Mouse (Mus musculus) embryonic facial prominence, embryonic 11.5 days (tissue): ENCODE data around the gene Bcap31. TPM values are rescaled to one million over a fixed set of nuclear protein-coding genes. Genes with fewer than 3 reads are reported as not detected.

ENCODE experiments used
- ATAC-seq: fragments of 200-750 bp; cut with Nextera tagmentation; replicated peaks from 2 replicates; pipeline ENCODE4 v1.8.0; 2017; ENCODE audit warnings: low read depth; ENCODE audit not compliant: insufficient number of reproducible peaks, low FRiP score, low TSS enrichment
- DNase-seq: peaks from one replicate; pipeline ENCODE4 v3.0.0-alpha.2; 2015; ENCODE audit warnings: low spot score
- H3K27ac ChIP-seq: fragments of 300-500 bp; sonication (generic); replicated peaks from 2 replicates; pipeline ENCODE4 v1.5.1; 2014; ENCODE audit warnings: mild to moderate bottlenecking, low read depth, low read length, control low read depth
- H3K27me3 ChIP-seq: fragments of 300-500 bp; sonication (generic); 2 replicates; pipeline ENCODE4 v1.6.1; 2014; ENCODE audit warnings: mild to moderate bottlenecking, low read length, moderate library complexity, mixed read lengths; ENCODE audit not compliant: control insufficient read depth, insufficient read depth
- H3K36me3 ChIP-seq: fragments of 300-500 bp; sonication (generic); replicated peaks from 2 replicates; pipeline ENCODE4 v1.6.1; 2014; ENCODE audit warnings: low read depth, mild to moderate bottlenecking, low read length, moderate library complexity, mixed read lengths; ENCODE audit not compliant: control insufficient read depth, insufficient read depth
- H3K4me1 ChIP-seq: fragments of 300-500 bp; sonication (generic); 2 replicates; pipeline ENCODE4 v1.6.1; 2014; ENCODE audit warnings: low read length, mixed read lengths; ENCODE audit not compliant: control insufficient read depth, insufficient read depth
- H3K4me2 ChIP-seq: fragments of 300-500 bp; sonication (generic); 2 replicates; pipeline ENCODE4 v1.6.1; 2014; ENCODE audit warnings: low read depth, mild to moderate bottlenecking, control low read depth, low read length, moderate library complexity
- H3K4me3 ChIP-seq: fragments of 300-500 bp; sonication (generic); 2 replicates; pipeline ENCODE4 v1.5.1; 2014; ENCODE audit warnings: low read depth, low read length, control low read depth
- H3K9ac ChIP-seq: fragments of 300-500 bp; sonication (generic); replicated peaks from 2 replicates; pipeline ENCODE4 v1.6.1; 2014; ENCODE audit warnings: mild to moderate bottlenecking, control low read depth, low read length
- H3K9me3 ChIP-seq: fragments of 300-500 bp; sonication (generic); replicated peaks from 2 replicates; pipeline ENCODE4 v1.6.1; 2016; ENCODE audit warnings: mild to moderate bottlenecking, low read length, inconsistent platforms, mixed read lengths; ENCODE audit not compliant: control insufficient read depth
- WGBS: fragments of 180-500 bp; shearing (Covaris S2); extraction: QIAGEN DNeasy Blood & Tissue Kit; methylation state at CpG from one replicate; pipeline ENCODE4 v1.1.7; 2014; 5-methylcytosine and 5-hydroxymethylcytosine counted together
- polyA plus RNA-seq: library from polyadenylated mRNA; unstranded; fragments of >200 nt; fragmentation: Nextera tagmentation; extraction: Ambion mirVana; gene quantifications from 2 replicates; pipeline ENCODE4 v1.2.1, GENCODE M21; 2014

Gene Bcap31
- polyA plus RNA-seq, 1 experiment from 2014 or later: 159 TPM

- Histone ChIP-seq H3K4me3 (peak overlapping the region; percentile 40), H3K9me3 (no peaks in the 10 kb centered on the region), H3K27ac (no peak overlapping the region), H3K36me3 (no peaks in the 10 kb centered on the region), H3K4me2 (peak overlapping the region; percentile 87), H3K27me3 (no peaks in the 10 kb centered on the region), H3K9ac (no peak overlapping the region), H3K4me1 (no peaks in the 10 kb centered on the region)
- 63% methylated on average over 13 of the region's 13 CpGs for WGBS
- no peak for ATAC-seq
- no peak for DNase-seq
Measured at GRCm38 (mm10) chrX:73658936-73659574, 56.9 kb downstream of the Bcap31 start.

- no peak overlapping the region for H3K4me2 ChIP-seq
- no peak for ATAC-seq
- WGBS: 52% methylated on average over 6 of the region's 7 CpGs
Measured at GRCm38 (mm10) chrX:73658391-73658790, 57.6 kb downstream of the Bcap31 start.

GRCm38 (mm10) chrX:73655529-73655928 is 60.4 kb downstream of the Bcap31 start:
- WGBS: 75% methylated on average over 3 of the region's 3 CpGs
- Histone ChIP-seq H3K9ac (no peak overlapping the region), H3K9me3 (no peaks in the 10 kb centered on the region), H3K27me3 (no peaks in the 10 kb centered on the region), H3K4me1 (no peaks in the 10 kb centered on the region), H3K27ac (no peak overlapping the region), H3K4me3 (no peak overlapping the region), H3K36me3 (no peaks in the 10 kb centered on the region), H3K4me2 (no peak overlapping the region)
- DNase-seq (peak; percentile 53), ATAC-seq (no peak)

More at GRCm38 (mm10) chrX:73658391-73658790, 57.6 kb downstream of the Bcap31 start:
- Histone ChIP-seq H3K9me3 (no peaks in the 10 kb centered on the region), H3K4me1 (no peaks in the 10 kb centered on the region), H3K36me3 (no peaks in the 10 kb centered on the region), H3K27me3 (no peaks in the 10 kb centered on the region), H3K27ac (no peak overlapping the region), H3K9ac (no peak overlapping the region), H3K4me3 (no peak overlapping the region)
- DNase-seq: no peak

- DNase-seq (peak; percentile 74), ATAC-seq (no peak; the same call in 1 of the 2 replicates)
- Histone ChIP-seq H3K27ac (no peak overlapping the region), H3K9me3 (no peaks in the 10 kb centered on the region), H3K9ac (no peak overlapping the region), H3K36me3 (no peaks in the 10 kb centered on the region), H3K27me3 (no peaks in the 10 kb centered on the region), H3K4me2 (no peak overlapping the region), H3K4me1 (no peaks in the 10 kb centered on the region), H3K4me3 (no peak overlapping the region)
- 16% methylated on average over 6 of the region's 6 CpGs for WGBS
Measured at GRCm38 (mm10) chrX:73654177-73654576, 61.8 kb downstream of the Bcap31 start.

- no peak overlapping the region for H3K27ac ChIP-seq
- no peak for DNase-seq
- no peak for ATAC-seq
- H3K9ac ChIP-seq: no peak overlapping the region
- no peaks in the 10 kb centered on the region for H3K27me3 ChIP-seq
- no peaks in the 10 kb centered on the region for H3K4me1 ChIP-seq
- no peak overlapping the region for H3K4me3 ChIP-seq
- WGBS: 80% methylated on average over 6 of the region's 6 CpGs
- H3K36me3 ChIP-seq: no peaks in the 10 kb centered on the region
- H3K9me3 ChIP-seq: no peaks in the 10 kb centered on the region
- H3K4me2 ChIP-seq: no peak overlapping the region
Measured at GRCm38 (mm10) chrX:73653392-73653791, 62.6 kb downstream of the Bcap31 start.

- H3K4me3 ChIP-seq: no peak overlapping the region
- WGBS: 71% methylated on average over 3 of the region's 3 CpGs
- H3K27me3 ChIP-seq: no peaks in the 10 kb centered on the region
- no peaks in the 10 kb centered on the region for H3K9me3 ChIP-seq
- no peaks in the 10 kb centered on the region for H3K36me3 ChIP-seq
- ATAC-seq: no peak
- no peak overlapping the region for H3K27ac ChIP-seq
- no peak for DNase-seq
- no peak overlapping the region for H3K4me2 ChIP-seq
- H3K9ac ChIP-seq: no peak overlapping the region
- H3K4me1 ChIP-seq: no peaks in the 10 kb centered on the region
Measured at GRCm38 (mm10) chrX:73650869-73651268, 65.1 kb downstream of the Bcap31 start.

GRCm38 (mm10) chrX:73645121-73645520 is 70.9 kb downstream of the Bcap31 start:
- no peaks in the 10 kb centered on the region for H3K4me1 ChIP-seq
- no peak overlapping the region for H3K4me3 ChIP-seq
- H3K9ac ChIP-seq: no peak overlapping the region
- 31% methylated on average over 4 of the region's 4 CpGs for WGBS
- ATAC-seq: no peak
- no peak overlapping the region for H3K4me2 ChIP-seq
- DNase-seq: no peak
- H3K9me3 ChIP-seq: no peaks in the 10 kb centered on the region
- no peak overlapping the region for H3K27ac ChIP-seq
- no peaks in the 10 kb centered on the region for H3K27me3 ChIP-seq
- no peaks in the 10 kb centered on the region for H3K36me3 ChIP-seq

GRCm38 (mm10) chrX:73639901-73640469 is 76.0 kb downstream of the Bcap31 start:
- Histone ChIP-seq H3K9me3 (no peaks in the 10 kb centered on the region), H3K4me2 (peak overlapping the region; percentile 66), H3K4me1 (no peaks in the 10 kb centered on the region), H3K36me3 (no peaks in the 10 kb centered on the region), H3K9ac (peak overlapping the region; percentile 45), H3K27me3 (peaks cover 13% of the 10 kb centered on the region), H3K4me3 (peak overlapping the region; percentile 34), H3K27ac (no peak overlapping the region)
- ATAC-seq (no peak), DNase-seq (peak; percentile 29)
- 16% methylated on average over 38 of the region's 41 CpGs for WGBS
